Mouse (Mus musculus) kidney, postnatal 4 days (tissue): ENCODE results near the gene Dbn1.

Experiments used
- DNase-seq, 2 experiments: peaks; one replicate each; pipeline ENCODE4 v3.0.0; 2021; ENCODE audit warnings: mixed read lengths in 2 of 2

The Dbn1 gene

GRCm38 (mm10) chr13:55510332-55510667 lies 22.4 kb upstream of the Dbn1 start:
- DNase-seq = no peak

GRCm38 (mm10) chr13:55508531-55508930 lies 20.6 kb upstream of the Dbn1 start:
- no peak for DNase-seq

- DNase-seq = no peak
Observed at GRCm38 (mm10) chr13:55507877-55508276, 20.0 kb upstream of the Dbn1 start.

GRCm38 (mm10) chr13:55506697-55507096 lies 18.8 kb upstream of the Dbn1 start:
- no peak for DNase-seq

GRCm38 (mm10) chr13:55505810-55506209 lies 17.9 kb upstream of the Dbn1 start:
- DNase-seq = no peak

GRCm38 (mm10) chr13:55504390-55504789 lies 16.5 kb upstream of the Dbn1 start:
- no peak for DNase-seq

- DNase-seq = no peak
Observed at GRCm38 (mm10) chr13:55502405-55502804, 14.5 kb upstream of the Dbn1 start.

GRCm38 (mm10) chr13:55500575-55500974 lies 12.7 kb upstream of the Dbn1 start:
- no peak for DNase-seq

- DNase-seq = no peak
Observed at GRCm38 (mm10) chr13:55498906-55499305, 11.0 kb upstream of the Dbn1 start.

- no peak for DNase-seq
Observed at GRCm38 (mm10) chr13:55496661-55497060, 8.8 kb upstream of the Dbn1 start.

- DNase-seq = no peak
Observed at GRCm38 (mm10) chr13:55495702-55496101, 7.8 kb upstream of the Dbn1 start.

- peak in 1 of 2 experiments; percentile 35 for DNase-seq
Observed at GRCm38 (mm10) chr13:55494883-55495621, 7.1 kb upstream of the Dbn1 start.

- DNase-seq = no peak
Observed at GRCm38 (mm10) chr13:55494257-55494656, 6.3 kb upstream of the Dbn1 start.

GRCm38 (mm10) chr13:55486916-55487577 lies 864 bp downstream of the Dbn1 start:
- peak; percentile 69 to 77 for DNase-seq

- DNase-seq = peak; percentile 52 to 67
Observed at GRCm38 (mm10) chr13:55486029-55486794, 1.7 kb downstream of the Dbn1 start.

- no peak for DNase-seq
Observed at GRCm38 (mm10) chr13:55484520-55485088, 3.3 kb downstream of the Dbn1 start.

- peak; percentile 54 to 57 for DNase-seq
Observed at GRCm38 (mm10) chr13:55483593-55483992, 4.3 kb downstream of the Dbn1 start.

GRCm38 (mm10) chr13:55483071-55483470 lies 4.8 kb downstream of the Dbn1 start:
- DNase-seq = peak in 1 of 2 experiments; percentile 31

- DNase-seq = peak; percentile 52 to 68
Observed at GRCm38 (mm10) chr13:55482542-55482941, 5.4 kb downstream of the Dbn1 start.

GRCm38 (mm10) chr13:55479929-55480328 lies 8.0 kb downstream of the Dbn1 start:
- DNase-seq = no peak

- DNase-seq = no peak
Observed at GRCm38 (mm10) chr13:55479008-55479407, 8.9 kb downstream of the Dbn1 start.

GRCm38 (mm10) chr13:55478036-55478435 lies 9.9 kb downstream of the Dbn1 start:
- DNase-seq = peak; percentile 68

GRCm38 (mm10) chr13:55477492-55477891 lies 10.4 kb downstream of the Dbn1 start:
- no peak for DNase-seq
